Mouse (Mus musculus) hindbrain, postnatal 0 days (tissue): ENCODE measurements around the gene Lrrc73. TPM values are rescaled to one million over a fixed set of nuclear protein-coding genes. Genes with fewer than 3 reads are reported as not detected.

Experiments
- ATAC-seq: fragments of 200-750 bp; cut with Nextera tagmentation; 2 replicates; pipeline ENCODE4 v1.8.0; 2017; ENCODE audit warnings: mild to moderate bottlenecking, moderate TSS enrichment, moderate library complexity
- DNase-seq: peaks from one replicate; pipeline ENCODE4 v3.0.0-alpha.2; 2015; ENCODE audit warnings: low spot score
- H3K27ac ChIP-seq: fragments of 300-500 bp; sonication (generic); 2 replicates; pipeline ENCODE4 v1.5.1; 2014; ENCODE audit warnings: mild to moderate bottlenecking
- H3K27me3 ChIP-seq: fragments of 300-500 bp; sonication (generic); 2 replicates; pipeline ENCODE4 v1.6.1; 2014; ENCODE audit warnings: low read length, mixed read lengths; ENCODE audit not compliant: insufficient read depth
- H3K36me3 ChIP-seq: fragments of 300-500 bp; sonication (generic); 2 replicates; pipeline ENCODE4 v1.6.1; 2014; ENCODE audit warnings: low read length, mixed read lengths; ENCODE audit not compliant: insufficient read depth
- H3K4me1 ChIP-seq: fragments of 300-500 bp; sonication (generic); 2 replicates; pipeline ENCODE4 v1.6.1; 2014; ENCODE audit warnings: antibody characterized with exemption, low read length, mixed read lengths; ENCODE audit not compliant: insufficient read depth
- H3K4me2 ChIP-seq: fragments of 300-500 bp; sonication (generic); 2 replicates; pipeline ENCODE4 v1.6.1; 2014; ENCODE audit warnings: low read depth, mild to moderate bottlenecking, low read length, moderate library complexity, mixed read lengths
- H3K4me3 ChIP-seq: fragments of 300-500 bp; sonication (generic); 2 replicates; pipeline ENCODE4 v1.5.1; 2014; ENCODE audit warnings: low read length
- H3K9ac ChIP-seq: fragments of 300-500 bp; sonication (generic); replicated peaks from 2 replicates; pipeline ENCODE4 v1.6.1; 2014; ENCODE audit warnings: mild to moderate bottlenecking, low read length, moderate library complexity, mixed read lengths
- H3K9me3 ChIP-seq: fragments of 300-500 bp; sonication (generic); 2 replicates; pipeline ENCODE4 v1.6.1; 2016; ENCODE audit warnings: low read length, mixed read lengths
- CTCF ChIP-seq: IDR thresholded peaks from 2 replicates; pipeline ENCODE4 v1.5.1; 2016; ENCODE audit warnings: antibody characterized with exemption, control low read depth, low read depth
- WGBS: fragments of 180-500 bp; shearing (Covaris S2); extraction: QIAGEN DNeasy Blood & Tissue Kit; methylation state at CpG from one replicate; pipeline ENCODE4 v1.1.7; 2014; 5-methylcytosine and 5-hydroxymethylcytosine counted together
- polyA plus RNA-seq: library from polyadenylated mRNA; unstranded; fragments of >200 nt; fragmentation: Nextera tagmentation; extraction: Ambion mirVana; gene quantifications from 2 replicates; pipeline ENCODE4 v1.2.1, GENCODE M21; 2015
- total RNA-seq: library from RNA; depleted of rRNA; stranded (reverse); fragments of >200 nt; gene quantifications from 2 replicates; pipeline ENCODE4 v1.2.3, GENCODE M21; 2014

Gene Lrrc73
- total and polyA plus RNA-seq, 2 experiments from 2014 or later, result 27.2 to 54.5 TPM

GRCm38 (mm10) chr17:46267511-46267910, 14.2 kb downstream of the Lrrc73 start:
- TF ChIP-seq CTCF, result no peak
- no peak for DNase-seq
- H3K4me3 ChIP-seq, result no peak overlapping the region
- H3K36me3 ChIP-seq, result peaks cover 17% of the 10 kb centered on the region; the same call in 1 of the 2 replicates
- no peak overlapping the region for H3K27ac ChIP-seq
- 92% methylated on average over 7 of the region's 7 CpGs for WGBS
- H3K27me3 ChIP-seq, result no peaks in the 10 kb centered on the region
- no peak overlapping the region for H3K4me2 ChIP-seq
- ATAC-seq, result no peak
- no peaks in the 10 kb centered on the region for H3K9me3 ChIP-seq
- H3K4me1 ChIP-seq, result no peaks in the 10 kb centered on the region
- no peak overlapping the region for H3K9ac ChIP-seq

- no peak for DNase-seq
- Histone ChIP-seq H3K9me3 (no peaks in the 10 kb centered on the region), H3K9ac (no peak overlapping the region)
Observed at GRCm38 (mm10) chr17:46268026-46268720, 14.8 kb downstream of the Lrrc73 start.

GRCm38 (mm10) chr17:46269771-46270534, 16.6 kb downstream of the Lrrc73 start:
- H3K27me3 ChIP-seq, result no peaks in the 10 kb centered on the region
- DNase-seq (no peak), ATAC-seq (no peak; the same call in 1 of the 2 replicates)
- H3K9me3 ChIP-seq, result no peaks in the 10 kb centered on the region
- no peak overlapping the region for H3K4me3 ChIP-seq
- no peak overlapping the region for H3K27ac ChIP-seq
- H3K4me1 ChIP-seq, result no peaks in the 10 kb centered on the region
- 74% methylated on average over 19 of the region's 19 CpGs for WGBS
- no peaks in the 10 kb centered on the region for H3K36me3 ChIP-seq
- no peak overlapping the region for H3K4me2 ChIP-seq
- no peak overlapping the region for H3K9ac ChIP-seq
- TF ChIP-seq CTCF, result no peak

More at GRCm38 (mm10) chr17:46268026-46268720, 14.8 kb downstream of the Lrrc73 start:
- Histone ChIP-seq H3K4me2 (no peak overlapping the region), H3K27me3 (no peaks in the 10 kb centered on the region), H3K4me3 (no peak overlapping the region), H3K4me1 (no peaks in the 10 kb centered on the region), H3K36me3 (peaks cover 11% of the 10 kb centered on the region; the same call in 1 of the 2 replicates), H3K27ac (no peak overlapping the region)
- ATAC-seq, result no peak
- TF ChIP-seq CTCF, result no peak
- 81% methylated on average over 10 of the region's 10 CpGs for WGBS

GRCm38 (mm10) chr17:46272058-46272457, 18.7 kb downstream of the Lrrc73 start:
- Histone ChIP-seq H3K27me3 (no peaks in the 10 kb centered on the region), H3K4me1 (no peaks in the 10 kb centered on the region), H3K27ac (no peak overlapping the region), H3K9me3 (no peaks in the 10 kb centered on the region), H3K9ac (no peak overlapping the region), H3K4me2 (no peak overlapping the region), H3K4me3 (no peak overlapping the region), H3K36me3 (no peaks in the 10 kb centered on the region)
- WGBS, result 65% methylated on average over 2 of the region's 2 CpGs
- ATAC-seq, result peak; percentile 55; the same call in 1 of the 2 replicates
- TF ChIP-seq CTCF, result no peak
- no peak for DNase-seq

- no peak overlapping the region for H3K9ac ChIP-seq
- ATAC-seq (no peak), DNase-seq (no peak)
- 85% methylated on average over 5 of the region's 5 CpGs for WGBS
- no peaks in the 10 kb centered on the region for H3K9me3 ChIP-seq
- no peak for TF ChIP-seq CTCF
- H3K36me3 ChIP-seq, result no peaks in the 10 kb centered on the region
- no peak overlapping the region for H3K27ac ChIP-seq
- H3K4me2 ChIP-seq, result no peak overlapping the region
- H3K4me3 ChIP-seq, result no peak overlapping the region
- H3K27me3 ChIP-seq, result no peaks in the 10 kb centered on the region
- H3K4me1 ChIP-seq, result no peaks in the 10 kb centered on the region
Observed at GRCm38 (mm10) chr17:46272675-46273074, 19.3 kb downstream of the Lrrc73 start.

- H3K36me3 ChIP-seq, result no peaks in the 10 kb centered on the region
- H3K4me2 ChIP-seq, result no peak overlapping the region
- DNase-seq, result no peak
- no peak for ATAC-seq
- H3K4me3 ChIP-seq, result no peak overlapping the region
- no peak for TF ChIP-seq CTCF
- H3K9me3 ChIP-seq, result no peaks in the 10 kb centered on the region
- no peak overlapping the region for H3K27ac ChIP-seq
- H3K9ac ChIP-seq, result no peak overlapping the region
- H3K4me1 ChIP-seq, result no peaks in the 10 kb centered on the region
- 52% methylated on average over 1 of the region's 1 CpGs for WGBS
- no peaks in the 10 kb centered on the region for H3K27me3 ChIP-seq
Observed at GRCm38 (mm10) chr17:46273803-46274236, 20.5 kb downstream of the Lrrc73 start.
